Mouse (Mus musculus) cerebellum, postnatal 25 days (tissue): ENCODE data around the gene Tmem238.

Source experiments
- DNase-seq, 2 experiments: peaks; one replicate each; pipeline ENCODE4 v3.0.0; 2021; ENCODE audit warnings: mixed read lengths in 2 of 2

The Tmem238 gene

GRCm38 (mm10) chr7:4792278-4793212 is 3.1 kb upstream of the Tmem238 start, which contains the start of gene Rpl28:
Gene Rpl28, plus strand, starts transcription at chr7:4792874.
- peak; percentile 93 to 96 for DNase-seq

DNA sequence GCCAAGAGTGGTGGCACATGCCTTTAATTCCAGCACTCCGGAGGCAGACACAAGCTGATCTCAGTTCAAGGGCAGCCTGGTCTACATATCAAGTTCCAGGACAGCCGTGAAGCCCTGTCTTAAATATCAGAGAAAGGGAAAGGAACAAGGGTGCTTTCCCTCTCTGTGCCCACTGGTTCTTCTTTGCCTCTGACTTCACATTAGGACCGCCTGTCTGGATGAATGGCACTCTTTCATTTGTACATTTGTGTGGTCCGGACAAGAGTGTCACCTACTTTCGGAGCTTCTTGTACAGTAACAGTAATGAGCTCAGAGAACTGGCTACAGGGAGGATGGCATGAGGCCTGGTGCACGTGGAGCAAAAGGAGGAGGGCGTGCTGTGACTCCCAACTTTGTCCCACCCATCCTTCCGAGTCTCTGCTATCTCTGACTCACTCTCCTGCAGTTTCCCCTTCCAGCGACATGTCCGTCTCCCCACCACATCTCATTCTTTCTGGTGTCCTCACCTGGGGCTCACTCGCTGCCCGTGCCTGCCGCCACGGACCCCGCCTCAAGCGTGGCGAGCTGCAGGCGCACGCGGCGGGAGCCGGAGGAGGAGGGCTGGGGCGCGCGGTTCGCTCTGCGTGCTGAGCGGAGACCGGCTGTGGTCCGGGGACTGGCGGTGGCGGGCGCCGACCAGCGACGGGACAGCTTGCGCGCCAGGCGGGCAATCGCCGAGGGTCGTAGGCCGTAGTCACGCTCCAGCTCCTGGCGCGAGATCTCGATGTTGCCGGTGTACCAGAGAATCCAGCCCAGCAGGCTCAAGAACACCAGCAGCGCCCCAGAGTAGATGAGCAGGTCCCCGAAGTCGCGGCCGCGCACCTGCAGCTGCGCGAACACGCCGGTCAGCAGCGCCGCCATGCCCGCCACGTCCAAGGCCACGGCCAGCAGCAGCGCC is 689 bp downstream of the Tmem238 start:
- peak; percentile 82 to 83 for DNase-seq

- peak; percentile 80 to 87 for DNase-seq
Measured at GRCm38 (mm10) chr7:4783667-4784268, 5.7 kb downstream of the Tmem238 start.

DNA sequence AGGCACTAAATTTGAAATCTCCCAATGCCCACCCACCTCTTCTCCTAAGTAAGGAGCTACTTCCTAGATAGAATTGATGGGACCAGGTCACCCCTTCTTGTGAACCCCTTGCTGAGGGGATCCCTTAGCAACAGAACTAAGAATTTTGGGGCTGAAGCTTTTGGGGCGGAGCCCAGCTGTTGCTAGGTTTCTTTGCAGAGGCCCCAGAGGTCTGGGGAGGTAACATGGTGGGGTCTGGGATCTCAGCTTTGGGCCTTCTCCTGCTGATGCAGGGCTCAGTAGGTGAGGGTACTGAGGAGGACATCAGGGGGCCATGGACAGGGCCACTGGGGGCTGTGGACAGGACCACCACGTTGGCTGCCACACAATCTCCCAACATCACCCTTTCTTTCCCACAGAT is 6.7 kb downstream of the Tmem238 start, which contains the start of the genes Il11 and Tmem190:
Gene Il11 (minus strand): TSS at position 101 of the 400 bp plus-strand sequence.
Gene Tmem190 (plus strand): TSS at position 179 of the 400 bp plus-strand sequence.
- DNase-seq = no peak

GRCm38 (mm10) chr7:4782130-4782529 is 7.3 kb downstream of the Tmem238 start:
- no peak for DNase-seq

DNA sequence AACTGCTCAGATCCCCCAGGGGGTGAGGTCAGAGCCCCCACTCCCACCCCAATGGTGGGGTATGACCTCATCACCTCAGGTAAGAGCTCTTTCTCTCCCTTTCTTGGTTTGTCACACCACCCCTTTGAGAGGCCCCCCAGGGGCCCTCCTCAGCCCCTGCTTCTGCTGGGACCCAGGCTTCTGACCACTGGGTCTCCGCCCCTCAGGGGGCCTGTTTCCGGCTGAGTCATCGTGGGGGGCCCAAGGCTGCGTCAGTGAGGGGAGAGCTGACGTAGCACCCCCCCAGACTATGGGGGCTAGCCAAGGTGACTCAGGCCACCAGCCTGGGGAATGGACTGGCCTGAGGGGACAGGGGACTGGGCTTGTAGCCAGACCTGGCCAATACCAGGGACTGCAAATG is 9.5 kb downstream of the Tmem238 start:
- DNase-seq = no peak

GRCm38 (mm10) chr7:4777851-4778637 is 11.4 kb downstream of the Tmem238 start:
- DNase-seq = no peak

DNA sequence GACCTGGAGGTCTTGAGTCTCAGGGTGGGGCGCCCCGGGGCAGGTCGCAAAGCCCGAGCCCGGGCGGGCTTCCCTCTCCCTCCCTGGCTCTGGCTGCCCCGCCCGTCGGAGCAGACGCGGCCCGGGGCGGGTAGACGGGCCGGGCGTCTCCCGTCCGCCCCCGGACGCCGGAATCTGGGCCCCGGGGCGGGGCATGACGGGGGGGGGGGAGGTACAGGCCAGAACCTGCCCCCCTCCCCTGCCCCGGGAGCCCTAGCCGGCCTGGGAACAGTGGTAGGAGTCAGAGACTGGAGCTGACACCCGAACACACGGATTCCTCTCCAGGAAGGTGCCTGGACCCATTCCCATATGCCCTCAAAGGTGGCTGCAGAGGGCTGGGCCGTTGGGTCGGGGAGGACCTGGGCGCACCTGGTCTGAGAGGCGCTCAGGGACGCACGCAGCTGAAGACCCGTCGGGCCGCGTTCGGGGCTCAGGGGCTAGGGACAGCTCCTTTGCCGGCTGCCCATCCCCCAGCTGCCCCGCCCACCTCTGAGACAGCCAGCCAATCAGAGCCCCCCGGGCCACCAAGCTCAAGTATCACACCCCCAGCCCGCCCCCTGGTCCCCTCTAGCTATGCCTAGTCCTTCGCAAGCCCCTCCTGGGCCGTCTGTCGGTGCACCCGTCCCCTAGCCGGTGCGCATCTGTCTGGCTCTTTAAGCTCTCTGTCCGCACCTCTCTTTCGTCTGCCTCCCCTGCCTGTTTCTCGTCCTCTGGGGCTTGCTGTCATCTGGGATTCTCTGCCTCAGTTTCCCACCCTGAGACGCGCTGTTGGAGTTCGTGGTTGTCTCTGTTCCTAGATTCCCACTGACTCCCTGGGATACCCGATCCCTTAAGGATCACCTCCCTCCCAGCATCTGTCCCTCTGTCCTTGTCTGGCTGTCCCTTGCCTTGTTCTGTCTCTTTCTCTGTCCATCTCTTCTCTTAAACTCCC is 12.3 kb downstream of the Tmem238 start:
- DNase-seq = peak in 1 of 2 experiments; percentile 46

DNA sequence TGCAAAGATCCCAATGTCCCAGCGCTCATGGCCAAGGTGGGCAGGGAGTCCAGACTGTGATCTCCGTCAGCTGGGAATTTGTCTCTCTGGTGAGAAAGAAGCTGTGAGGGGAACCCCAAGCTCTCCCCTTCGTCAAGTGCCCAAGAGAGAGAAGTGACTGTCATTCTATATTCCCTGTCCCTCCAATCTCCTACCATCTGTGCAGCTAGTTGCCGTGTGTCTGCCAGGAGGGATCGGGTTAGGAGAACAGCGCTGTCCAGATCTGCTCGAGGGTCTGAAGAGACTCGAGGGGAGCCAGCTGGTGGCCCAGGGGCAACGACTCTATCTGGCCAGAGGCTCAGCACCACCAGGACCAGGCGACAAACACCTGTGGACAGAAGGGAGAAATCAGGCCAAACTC is 13.3 kb downstream of the Tmem238 start:
- no peak for DNase-seq

DNA sequence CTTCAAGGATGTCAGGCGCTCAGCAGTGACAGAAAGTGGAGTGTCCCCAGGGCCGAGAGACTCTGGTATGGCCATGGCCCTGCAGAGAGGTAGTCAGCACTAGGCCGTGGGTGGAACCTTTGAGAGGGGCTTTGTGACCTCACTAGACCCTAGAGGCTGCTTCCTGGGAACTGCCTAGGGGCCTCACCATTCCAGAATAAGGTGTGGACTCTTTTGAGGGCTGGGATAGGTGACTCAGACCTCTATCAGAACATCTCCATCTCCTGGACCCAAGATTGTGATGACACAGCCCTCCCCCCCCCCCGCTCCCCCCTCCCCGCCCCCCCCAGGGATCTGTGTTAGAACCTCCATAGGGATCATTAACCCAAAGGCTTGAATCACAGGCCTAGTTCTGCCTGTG is 18.3 kb downstream of the Tmem238 start, which contains the start of gene Fam71e2:
Gene Fam71e2 (minus strand): TSS at position 101 of the 400 bp plus-strand sequence.
- no peak for DNase-seq

DNA sequence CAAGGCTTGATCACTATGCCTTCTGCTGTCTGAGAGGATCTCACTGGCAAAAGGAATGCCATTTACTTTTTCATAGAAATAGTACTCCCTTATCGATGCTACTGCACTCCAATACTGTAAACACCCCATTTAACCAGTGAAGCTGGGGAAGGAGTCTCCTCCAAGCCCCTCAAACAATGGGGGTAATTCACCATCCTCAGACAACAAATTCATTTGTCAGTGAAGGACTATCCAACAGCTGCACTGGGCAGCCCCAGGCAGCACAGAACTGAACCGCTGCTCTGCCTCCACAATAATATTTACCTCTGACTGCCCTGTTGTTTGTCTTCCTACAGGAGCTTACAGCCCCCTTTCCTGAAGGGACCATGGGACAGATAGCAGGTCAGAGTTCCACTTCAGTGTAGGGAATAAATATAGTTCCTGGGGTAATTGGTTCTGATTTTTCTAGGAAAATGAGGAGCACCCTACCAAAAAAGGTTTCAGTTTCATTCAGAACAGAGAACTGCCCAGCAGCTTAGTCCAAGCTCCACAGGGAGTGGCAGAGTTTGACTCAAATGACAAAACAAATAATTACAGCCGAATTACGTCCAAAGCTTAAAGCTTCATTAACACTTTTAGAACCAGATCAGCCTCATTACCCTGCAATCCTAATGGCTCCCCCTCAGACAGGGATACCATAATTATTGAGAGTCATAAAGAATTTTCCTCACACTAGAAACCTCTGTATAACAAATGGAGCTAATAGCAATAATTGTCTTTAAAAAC is 24.3 kb downstream of the Tmem238 start:
- no peak for DNase-seq

DNA sequence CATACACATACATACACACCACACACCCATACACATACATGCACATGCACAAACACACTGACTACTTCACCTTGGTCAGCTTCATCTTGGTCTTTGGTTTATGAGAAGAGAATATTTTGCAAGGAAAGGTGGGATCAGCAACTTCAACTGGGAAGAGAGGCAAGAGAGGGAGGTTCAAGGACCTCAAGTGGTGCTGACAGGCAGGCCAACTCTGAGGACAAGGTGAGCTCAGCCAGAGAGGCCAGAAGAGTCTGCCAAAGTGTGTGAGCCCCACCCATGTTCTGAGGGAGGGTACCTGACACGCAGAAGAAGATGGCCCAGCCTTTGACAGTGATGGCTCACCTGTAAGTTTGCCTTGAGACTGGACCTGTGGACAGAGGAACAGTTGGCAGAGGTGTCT is 29.8 kb downstream of the Tmem238 start:
- no peak for DNase-seq

- DNase-seq = peak; percentile 25 to 60
Measured at GRCm38 (mm10) chr7:4752821-4753570, 36.5 kb downstream of the Tmem238 start, which contains the start of gene Cox6b2. Gene Cox6b2, minus strand, starts transcription at chr7:4753094.

GRCm38 (mm10) chr7:4751971-4752820 is 37.3 kb downstream of the Tmem238 start:
- DNase-seq = peak; percentile 26 to 45

- DNase-seq = no peak
Measured at GRCm38 (mm10) chr7:4749169-4749568, 40.3 kb downstream of the Tmem238 start.

- no peak for DNase-seq
Measured at GRCm38 (mm10) chr7:4748321-4748720, 41.1 kb downstream of the Tmem238 start.

GRCm38 (mm10) chr7:4747156-4747899 is 42.1 kb downstream of the Tmem238 start:
- DNase-seq = no peak
